16 mouse cellular contexts compared by ENCODE assay signal in the genomic region with DNA sequence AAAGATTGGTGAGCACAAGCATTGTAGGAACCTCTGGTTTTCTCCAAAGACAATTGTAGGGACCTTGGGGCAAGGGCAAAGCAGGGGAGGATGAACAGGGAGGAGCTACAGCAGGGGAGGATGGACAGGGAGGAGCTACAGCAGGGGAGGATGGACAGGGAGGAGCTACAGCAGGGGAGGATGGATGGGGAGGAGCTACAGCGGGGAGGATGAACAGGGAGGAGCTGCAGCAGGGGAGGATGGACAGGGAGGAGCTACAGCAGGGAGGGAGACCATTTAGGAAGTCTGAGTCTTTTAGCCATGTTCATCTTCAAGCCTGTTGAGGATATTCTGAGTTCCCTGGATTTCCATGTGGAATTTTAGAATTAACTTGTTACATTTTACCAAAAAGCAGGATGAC.
"Had no signal": no experiment of that assay in that cellular context is flagged by ENCODE, and none has a peak within 500 bp of the region (broad histone marks: within the 10 kb centered on the region; RNA-seq: fewer than 3 reads in every experiment).

No protein-coding gene starts in this region.

- H3K9ac ChIP-seq: limb, embryonic 15.5 days; liver, embryonic 15.5 days; lung, embryonic 15.5 days; midbrain, embryonic 15.5 days; neural tube, embryonic 13.5 days had no signal

- H3K9me3 ChIP-seq: limb, embryonic 15.5 days; liver, embryonic 15.5 days; lung, embryonic 15.5 days; midbrain, embryonic 15.5 days; neural tube, embryonic 13.5 days had no signal

- H3K36me3 ChIP-seq: midbrain, embryonic 15.5 days; neural tube, embryonic 13.5 days had no signal

- H3K4me3 ChIP-seq: layer of hippocampus, adult 2 months; limb, embryonic 15.5 days; liver, embryonic 15.5 days; lung, embryonic 15.5 days; midbrain, embryonic 15.5 days; neural tube, embryonic 13.5 days had no signal

- H3K27ac ChIP-seq: layer of hippocampus, adult 2 months; limb, embryonic 15.5 days; liver, embryonic 15.5 days; lung, embryonic 15.5 days; macrophage; midbrain, embryonic 15.5 days; neural tube, embryonic 13.5 days had no signal

- DNase-seq: kidney, adult 9 months; kidney, postnatal 10 days; kidney, postnatal 4 days; lung, postnatal 14 days; right cerebral cortex, adult 18-20 months; right cerebral cortex, postnatal 25 days; thymus, adult 18-20 months; thymus, postnatal 14 days had no signal

- H3K4me2 ChIP-seq: limb, embryonic 15.5 days; liver, embryonic 15.5 days; lung, embryonic 15.5 days; midbrain, embryonic 15.5 days; neural tube, embryonic 13.5 days had no signal

- H3K27me3 ChIP-seq: limb, embryonic 15.5 days; liver, embryonic 15.5 days; lung, embryonic 15.5 days; midbrain, embryonic 15.5 days; neural tube, embryonic 13.5 days had no signal

- ATAC-seq: intestine, postnatal 0 days; midbrain, embryonic 15.5 days had no signal

- H3K4me1 ChIP-seq: limb, embryonic 15.5 days; liver, embryonic 15.5 days; lung, embryonic 15.5 days; midbrain, embryonic 15.5 days had no signal
